Mouse (Mus musculus) layer of hippocampus, adult 9-11 months (tissue): ENCODE measurements around the gene Greb1.

Experiments
- DNase-seq: peaks from one replicate; pipeline ENCODE4 v3.0.0; 2022

The Greb1 gene

DNA sequence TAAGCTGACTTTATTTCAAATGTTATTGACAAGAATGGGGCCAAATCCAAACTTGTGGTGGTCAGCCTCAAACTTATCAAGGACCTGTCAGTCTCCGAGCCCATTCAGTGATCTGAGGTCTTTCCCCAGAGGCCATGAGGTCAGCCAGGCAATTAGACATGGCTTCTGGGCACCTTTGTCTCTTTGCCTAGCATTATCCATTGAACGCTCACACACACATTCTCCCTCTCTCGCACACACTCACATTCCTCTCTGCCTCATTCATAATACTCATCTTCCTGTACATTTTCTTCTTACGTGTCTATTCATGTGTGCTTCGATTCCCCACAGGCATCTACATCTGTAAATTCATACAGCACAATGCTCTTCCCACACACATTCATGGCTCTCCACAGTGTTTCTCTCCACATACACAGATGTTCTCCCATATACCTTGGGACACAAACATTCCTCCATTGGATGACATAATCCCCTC, 3.3 kb upstream of the Greb1 start:
- no peak for DNase-seq

DNA sequence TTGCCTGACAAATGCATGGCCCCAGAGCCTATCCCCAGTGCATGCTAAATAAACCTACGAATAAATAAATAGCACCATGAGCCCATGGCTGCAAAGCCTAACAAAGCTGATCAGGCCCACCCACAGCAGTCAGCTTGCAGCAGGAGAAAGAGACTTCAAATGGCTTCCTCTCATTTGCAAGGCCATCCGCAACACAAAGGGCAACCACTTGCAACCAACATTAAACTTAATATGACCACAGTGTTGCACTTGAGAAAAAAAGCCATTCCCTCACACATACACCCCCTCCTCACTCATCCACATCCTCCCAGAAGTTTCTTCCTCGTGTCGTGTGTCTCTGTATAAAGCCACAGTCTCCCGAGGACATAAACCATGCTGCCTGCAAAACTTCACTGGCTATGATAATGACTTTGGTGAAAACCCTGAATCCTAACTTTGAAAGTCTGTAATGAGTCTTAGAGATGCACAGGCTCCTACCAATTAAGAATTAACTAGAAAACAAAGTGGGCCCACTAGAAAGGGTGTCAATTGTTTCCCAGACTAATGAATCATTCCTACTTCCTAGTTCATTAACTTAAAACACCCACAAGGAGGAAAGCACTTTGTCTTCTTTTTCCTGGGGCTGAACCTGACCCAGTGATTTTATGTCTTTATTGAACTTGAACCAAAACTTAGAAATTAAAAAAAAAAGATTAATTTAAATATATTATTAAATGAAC, 2.7 kb upstream of the Greb1 start:
- no peak for DNase-seq

DNA sequence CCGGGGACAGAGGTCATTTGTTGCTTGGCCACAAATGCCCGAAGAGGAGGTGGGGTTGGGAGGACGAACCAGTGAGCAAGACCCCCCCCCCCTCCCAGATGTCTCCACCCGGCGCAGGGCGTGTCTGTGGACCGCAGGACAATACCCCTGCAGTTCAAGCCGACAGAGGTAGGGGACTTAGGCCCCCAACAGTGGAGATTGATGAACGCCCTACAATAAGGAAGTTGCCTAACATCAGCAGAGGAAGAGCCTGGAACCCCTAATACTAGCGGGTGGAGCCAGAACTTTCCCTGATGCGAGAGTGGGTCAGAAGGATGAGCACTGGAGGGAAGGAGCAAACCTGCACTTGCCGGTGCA, 251 bp upstream of the Greb1 start:
- DNase-seq = no peak

DNA sequence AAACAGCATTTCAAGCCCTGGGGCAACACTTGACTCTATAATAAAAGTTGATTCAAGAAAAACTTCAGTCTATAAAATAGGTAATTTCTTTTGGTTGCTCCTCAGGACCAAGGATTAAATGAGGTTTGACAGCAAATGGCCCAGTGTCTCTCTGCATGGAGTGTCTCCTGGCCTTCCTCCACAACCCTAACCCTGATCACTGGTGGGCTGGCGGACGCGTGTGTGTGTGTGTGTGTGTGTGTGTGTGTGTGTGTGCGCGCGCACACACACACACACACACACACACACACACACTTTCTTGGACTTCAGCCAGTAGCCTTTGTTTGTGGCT, 793 bp downstream of the Greb1 start:
- DNase-seq = no peak

DNA sequence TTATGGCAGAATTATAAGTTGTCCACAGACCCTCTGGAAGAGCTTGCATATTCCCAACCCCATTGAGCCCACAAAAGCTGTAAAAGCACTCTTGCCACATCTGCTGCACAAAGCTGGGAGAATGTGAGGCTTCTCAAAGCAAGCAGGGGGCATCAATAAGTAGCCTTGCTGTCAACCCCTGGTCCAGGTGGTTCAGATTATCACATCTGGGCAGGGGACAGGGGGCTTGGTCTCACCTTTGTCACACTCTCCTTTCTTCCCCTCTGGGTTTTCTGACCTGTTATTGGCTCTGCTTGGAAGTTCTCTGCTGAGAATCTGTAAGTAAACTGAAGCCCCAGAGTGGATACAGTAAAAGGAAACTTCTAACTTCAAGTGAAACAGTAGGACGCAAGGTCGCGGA, 1.8 kb downstream of the Greb1 start:
- DNase-seq = no peak

DNA sequence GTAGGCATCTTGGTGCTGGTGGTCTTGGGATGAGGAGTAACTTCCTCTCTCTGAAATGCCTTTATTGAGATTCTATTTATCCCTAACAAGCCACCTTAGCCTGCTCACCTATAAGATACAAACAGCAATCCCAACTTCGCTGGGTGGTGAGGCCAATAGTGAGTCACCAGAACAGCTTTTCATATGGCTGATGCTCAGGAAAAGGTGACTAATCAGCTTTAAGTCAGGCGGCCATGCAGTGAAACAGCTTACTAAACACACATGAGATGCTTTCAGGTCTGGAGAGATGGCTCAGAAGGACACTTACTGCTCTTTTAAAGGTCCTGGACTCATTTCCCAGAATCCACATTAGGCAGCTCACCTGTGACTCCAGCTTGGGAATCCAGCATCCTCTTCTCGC, 4.9 kb downstream of the Greb1 start:
- no peak for DNase-seq

DNA sequence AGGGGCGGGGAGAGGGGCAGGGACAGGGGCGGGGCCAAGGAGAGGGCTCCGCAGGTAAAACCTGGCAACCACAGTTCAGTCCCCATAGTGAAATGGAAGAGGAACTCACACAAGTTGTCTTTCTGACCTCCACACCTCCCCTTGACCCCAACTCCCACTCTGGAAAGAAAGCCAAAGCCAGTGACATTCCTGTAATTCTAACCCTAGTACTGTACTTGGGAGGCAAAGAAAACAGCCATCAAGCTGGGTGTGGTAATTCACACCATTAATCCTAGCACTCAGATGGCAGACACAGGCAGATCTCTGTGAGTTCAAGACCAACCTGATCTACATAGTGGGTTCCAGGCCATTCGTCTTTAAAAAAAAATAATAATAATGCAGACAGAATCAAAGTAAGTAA, 7.3 kb downstream of the Greb1 start:
- no peak for DNase-seq

DNA sequence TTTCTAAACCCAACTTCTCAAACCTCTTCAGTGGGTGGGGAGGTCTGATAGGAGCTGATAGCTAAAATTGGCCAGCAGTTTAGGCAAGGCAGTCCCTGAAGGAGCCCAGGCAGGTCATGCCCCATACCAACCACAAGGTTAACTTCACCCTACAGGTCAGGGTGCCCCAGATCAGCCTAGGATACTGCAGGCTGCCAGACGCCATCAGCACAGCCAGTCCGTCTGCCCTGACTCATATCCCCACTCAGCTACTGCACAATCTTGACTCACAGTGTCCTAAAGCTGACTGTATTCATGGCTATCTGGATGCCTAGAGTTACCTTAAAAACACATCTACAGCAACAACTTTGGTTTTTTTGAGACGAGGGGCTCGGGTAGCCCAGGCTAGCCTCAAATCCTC, 10.2 kb downstream of the Greb1 start:
- DNase-seq = no peak

DNA sequence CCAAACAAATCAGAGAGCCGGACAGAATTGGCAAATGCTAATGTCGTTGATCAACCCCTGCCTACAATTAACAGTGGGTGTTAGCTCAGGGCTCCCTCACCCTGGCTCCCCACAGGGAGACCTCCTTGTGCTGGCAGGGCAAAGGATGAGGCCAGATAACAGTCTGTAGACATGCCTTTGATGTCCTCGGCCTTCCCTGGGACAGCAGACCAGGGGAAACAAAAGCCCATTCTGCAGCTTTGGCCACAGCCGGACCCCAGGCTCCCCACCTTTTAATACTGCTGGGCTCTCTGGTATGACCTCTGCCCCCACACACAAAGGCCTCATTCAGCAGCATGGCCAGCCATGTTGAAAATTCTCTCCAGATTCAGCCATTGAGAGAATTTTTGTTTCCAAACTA, 10.9 kb downstream of the Greb1 start:
- DNase-seq = no peak

DNA sequence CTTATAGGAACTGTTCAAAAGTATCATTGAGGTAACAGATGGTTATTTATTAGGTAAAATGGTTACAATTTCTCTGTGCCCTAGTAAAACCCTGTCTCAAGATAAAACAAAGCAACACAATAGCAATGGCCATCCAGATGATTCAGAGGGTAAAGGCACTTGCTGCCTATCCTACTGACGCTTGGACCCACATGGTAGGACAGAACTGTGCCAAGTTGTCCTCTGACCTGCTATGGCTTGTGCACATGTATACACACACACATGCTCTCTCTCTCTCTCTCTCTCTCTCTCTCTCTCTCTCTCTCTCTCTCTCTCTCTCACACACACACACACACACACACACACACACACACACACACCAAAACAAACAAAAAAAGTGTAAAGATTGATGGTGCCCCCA, 11.5 kb downstream of the Greb1 start:
- no peak for DNase-seq

DNA sequence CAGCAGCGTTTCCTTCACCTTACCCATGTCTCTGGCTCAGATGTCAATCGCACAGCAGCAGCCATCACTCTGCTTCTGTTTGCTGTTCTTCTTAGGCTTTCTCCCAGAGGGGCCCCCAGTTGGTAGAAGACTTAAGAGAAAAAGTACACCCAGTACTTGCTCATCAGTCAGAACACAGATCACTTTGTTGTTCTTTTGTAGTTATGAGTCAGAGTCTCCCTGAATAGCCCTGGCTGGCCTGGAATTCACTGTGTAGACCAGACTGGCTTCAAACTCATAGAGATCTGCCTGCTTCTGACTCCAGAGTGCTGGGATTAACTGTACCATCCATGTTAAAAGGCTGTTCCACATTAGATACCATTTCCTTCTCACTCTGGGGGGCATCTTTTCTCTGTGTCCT, 12.1 kb downstream of the Greb1 start:
- no peak for DNase-seq

DNA sequence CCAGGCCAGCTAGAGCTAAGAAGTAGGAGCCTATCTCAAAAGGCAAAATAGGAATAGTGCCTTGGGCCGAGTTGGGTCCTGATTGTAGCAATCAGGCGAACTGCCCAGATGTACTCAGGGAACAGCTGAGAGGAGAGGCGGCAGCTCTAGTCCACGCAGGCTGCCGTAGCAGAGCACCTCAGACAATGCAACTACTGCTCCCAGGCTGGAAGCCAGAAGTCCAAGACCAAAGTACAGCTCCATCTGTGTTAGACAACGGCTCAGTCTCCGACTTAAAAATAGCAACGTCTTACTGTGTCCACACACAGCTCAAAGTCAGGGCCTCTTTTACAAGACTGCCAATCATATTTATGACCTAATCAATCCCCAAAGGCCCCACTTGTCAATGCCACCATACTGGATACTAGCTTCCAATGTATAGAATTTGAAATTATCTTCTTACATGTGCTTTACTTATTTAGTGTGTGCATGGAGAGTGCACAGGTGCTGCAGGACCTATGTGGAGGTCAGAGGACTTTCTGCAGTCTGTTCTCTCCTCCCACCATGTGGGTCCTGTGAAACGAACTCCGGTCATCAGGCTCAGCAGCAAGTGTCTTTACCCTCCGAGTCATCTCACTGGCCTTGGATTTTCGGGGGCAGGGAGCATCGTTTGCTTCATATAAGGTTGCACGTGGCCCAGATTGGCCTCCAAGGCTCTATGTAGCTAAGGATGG, 19.5 kb downstream of the Greb1 start:
- no peak for DNase-seq

DNA sequence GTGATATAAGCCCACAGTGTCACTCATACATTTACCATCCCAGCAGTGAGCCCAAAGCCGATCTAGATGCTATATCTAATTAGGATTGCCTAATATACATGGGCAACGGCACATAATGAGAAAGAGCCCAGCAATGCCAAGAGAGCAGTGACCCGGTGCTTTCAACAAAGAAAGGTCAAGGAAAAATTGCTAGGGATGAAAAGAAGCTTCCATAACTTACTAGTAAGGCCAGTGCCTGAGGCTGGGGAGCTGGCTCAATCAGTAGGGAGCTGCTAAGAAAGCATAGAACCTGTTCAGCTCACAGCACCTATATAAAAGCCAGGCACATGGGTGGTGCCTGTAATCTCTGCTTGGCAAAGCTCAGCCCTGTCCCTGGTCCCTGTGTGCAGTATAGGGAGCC, 20.4 kb downstream of the Greb1 start:
- no peak for DNase-seq

DNA sequence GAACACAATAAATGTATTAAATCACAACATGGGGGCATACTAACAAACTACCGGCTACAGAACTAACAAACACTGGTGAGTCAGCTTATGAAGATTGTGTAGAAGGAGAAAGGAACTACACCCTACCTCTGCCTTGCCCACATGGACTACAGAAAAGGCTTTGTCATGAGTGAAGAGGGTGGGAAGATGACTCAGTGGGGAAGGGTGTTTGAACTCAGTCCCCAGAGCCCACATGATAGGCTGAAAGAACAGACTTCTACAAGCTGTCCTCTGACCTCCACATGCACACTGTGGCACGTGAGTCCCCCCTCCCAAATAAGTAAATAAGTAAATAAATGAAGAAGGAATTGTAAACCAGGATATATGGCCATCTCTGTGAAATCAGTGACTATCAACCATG, 21.5 kb downstream of the Greb1 start:
- DNase-seq = no peak

DNA sequence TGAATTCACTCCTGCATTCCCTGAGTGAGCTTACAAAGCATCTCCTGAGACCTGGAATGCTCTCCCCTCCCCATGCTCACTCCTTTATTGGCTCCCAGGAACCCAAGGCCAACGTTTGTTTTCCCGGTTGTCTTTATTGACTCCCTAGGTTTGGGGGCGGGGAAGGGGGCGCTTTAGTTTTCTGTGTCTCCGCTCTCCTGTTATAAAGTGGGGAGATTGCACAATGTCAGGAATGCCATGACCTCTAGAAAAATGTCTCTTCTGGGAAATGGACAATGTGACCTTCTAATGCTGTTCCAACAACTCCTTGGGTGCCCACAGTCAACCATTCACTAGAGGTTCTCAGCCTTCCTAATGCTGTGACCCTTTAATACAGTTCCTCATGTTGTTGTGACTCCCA, 22.2 kb downstream of the Greb1 start:
- no peak for DNase-seq

DNA sequence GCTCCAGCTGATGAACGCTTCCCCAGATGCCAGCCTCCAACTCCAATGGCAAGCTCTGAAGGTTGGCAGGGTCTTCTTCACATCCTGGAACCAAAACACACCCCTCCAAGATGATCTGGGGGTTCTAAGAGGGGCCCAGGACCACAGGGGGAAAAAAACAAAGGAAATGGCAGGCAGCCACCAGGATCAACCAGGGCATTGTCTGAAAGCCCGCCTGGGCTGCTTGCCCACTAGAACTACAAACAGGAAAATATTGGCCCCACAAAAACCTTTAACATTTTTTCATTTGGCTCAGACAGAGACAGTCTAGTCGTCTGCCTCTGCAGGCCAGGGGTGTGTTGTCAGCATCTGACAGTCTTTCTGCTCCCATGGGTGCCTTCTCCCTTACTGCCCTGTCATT, 25.3 kb downstream of the Greb1 start:
- DNase-seq = no peak

DNA sequence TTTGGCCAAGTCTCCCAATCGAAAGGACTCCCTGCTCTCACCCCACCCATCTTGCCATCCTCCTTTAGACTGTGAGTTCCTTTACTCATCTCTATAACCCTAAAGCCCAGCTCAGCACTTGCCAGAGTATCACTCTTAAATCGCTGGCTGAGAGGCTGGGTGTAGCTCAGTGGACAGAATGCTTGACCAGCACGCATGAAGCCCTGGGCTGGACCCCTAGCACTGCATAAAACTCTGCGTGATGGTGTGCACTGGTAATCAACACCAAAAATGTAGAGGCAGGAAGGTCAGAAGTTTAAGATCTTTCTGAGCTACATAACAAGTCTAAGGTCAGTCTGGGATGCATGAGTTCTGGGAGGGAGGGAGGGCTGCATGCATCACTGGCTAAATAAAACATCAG, 26.1 kb downstream of the Greb1 start:
- DNase-seq = no peak

DNA sequence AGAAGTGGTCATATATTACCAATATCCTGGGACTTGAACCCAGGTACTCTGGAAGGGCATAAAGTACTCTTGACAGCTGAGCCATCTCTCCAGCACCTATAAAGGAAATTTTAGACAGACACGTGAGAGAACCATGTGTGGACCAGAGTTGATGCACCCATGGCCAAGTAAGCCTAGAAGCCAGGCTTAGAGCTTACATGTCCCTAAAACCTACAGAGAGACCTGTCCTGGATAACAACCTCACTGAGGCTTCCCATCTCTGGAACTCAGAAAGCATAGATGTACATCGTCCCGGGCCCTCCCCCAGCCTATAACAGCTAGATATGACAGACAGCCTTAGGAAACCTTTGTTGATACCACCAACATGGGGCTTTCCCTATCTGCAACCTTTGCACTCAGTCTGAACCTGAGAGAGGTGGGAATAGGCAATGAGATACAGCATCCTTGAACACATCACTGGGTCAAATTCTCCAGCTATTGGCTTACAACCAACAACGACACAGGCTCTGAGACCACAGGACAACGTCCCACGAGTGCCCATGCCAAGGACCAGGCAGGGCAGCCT, 31.0 kb downstream of the Greb1 start:
- DNase-seq = no peak

DNA sequence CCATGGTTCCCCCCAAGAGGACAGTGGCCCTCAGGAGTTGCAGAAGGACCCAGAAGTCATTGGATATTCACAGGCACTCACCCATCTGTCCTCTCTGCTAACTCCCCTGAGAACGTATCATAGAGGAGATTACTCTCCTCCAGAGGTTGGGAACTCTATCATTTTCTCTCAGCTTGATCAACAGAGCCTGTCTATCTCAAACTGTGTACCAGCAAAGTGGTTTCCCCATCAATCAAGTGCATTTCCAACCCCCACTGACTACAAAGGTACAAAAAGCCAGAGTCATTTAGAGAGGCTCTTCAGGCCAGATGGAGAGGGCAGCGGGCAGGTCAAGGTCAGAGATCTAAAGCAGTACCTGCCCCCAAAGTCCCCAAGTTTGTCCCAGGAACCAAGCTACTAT, 32.0 kb downstream of the Greb1 start:
- no peak for DNase-seq

DNA sequence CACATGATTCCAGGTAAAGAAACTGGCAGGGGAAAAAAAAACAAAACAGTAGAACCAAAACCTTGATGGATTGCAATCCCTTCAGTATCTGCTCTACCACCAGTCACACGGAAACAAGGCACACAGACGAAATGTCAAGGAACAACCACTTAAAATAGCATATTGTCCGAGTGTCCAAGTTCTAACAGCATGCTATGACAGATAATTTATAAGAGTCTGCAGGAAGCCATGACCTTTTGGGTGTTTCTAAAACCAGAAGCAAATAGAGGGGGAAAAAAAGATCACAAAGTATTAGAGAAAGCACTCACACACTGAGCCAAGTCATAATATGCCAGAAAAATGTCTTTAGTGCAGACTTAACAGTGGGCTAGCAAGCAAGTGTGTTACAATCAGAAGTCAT, 32.4 kb downstream of the Greb1 start:
- no peak for DNase-seq

DNA sequence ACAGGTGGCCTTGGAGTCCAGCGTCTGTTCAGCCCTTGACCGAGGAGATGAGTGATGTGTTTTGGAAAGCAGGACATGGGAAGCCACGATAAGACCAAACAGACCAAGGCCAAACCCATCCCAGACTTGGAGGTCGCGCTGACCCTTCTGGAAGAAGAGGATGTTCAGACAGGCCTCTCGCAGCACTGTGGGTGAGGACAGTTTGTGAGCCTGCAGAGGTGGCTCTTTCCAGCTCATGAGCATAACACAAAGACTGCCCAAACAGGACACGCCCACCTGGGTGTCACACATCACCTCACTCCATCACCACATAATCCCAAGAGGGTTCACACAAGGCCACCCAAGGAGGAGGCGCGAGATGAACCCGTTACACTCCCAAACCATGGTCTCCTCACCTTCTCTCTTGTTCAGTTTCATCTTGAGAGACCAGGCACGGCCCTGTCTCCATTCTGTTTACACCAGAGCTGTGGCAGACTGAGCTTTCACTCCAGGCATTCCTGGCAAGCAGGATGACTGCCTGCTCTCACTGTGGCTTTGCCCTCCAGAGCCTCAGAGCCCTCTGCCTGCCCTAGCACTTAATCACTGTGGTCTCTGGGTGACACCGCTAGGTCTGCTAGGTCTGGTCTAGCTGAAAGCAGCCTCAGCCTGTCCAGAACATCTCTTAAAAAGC, 35.8 kb downstream of the Greb1 start:
- no peak for DNase-seq

DNA sequence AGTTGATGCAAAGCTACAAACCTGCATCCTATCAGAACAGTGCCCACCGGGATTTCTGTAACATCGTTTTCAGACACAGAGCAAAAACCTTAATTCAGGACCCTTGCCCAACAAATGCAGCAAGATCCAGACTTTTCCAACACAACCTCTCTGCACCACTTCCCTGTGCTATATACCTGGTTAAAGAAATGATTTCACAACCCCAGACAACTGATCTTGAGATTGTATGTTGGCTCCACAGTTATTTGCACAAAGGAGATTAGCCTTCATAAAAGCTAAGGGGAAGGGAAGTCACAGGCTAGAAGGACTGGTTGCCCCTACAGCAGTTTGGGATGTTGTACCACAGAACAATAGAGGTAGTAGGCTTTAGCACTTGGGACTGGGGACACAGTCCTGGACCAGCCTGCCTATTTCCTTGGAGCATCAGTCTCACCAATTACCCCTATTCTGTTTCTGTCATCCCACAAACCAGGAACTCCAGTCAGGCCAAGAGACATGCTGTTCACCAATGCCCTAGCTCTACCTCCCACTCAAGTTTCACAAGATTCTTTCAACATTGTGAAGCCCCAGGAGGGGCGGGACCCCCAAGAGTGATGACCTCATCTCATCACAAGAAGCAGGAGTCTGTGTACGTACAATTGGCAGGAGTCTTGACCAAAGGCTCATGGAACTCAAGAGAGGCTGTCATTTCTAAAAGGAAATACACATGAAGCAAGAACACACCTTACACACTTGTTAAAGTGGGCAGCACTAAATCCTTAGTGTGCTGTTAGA, 36.9 kb downstream of the Greb1 start:
- no peak for DNase-seq

DNA sequence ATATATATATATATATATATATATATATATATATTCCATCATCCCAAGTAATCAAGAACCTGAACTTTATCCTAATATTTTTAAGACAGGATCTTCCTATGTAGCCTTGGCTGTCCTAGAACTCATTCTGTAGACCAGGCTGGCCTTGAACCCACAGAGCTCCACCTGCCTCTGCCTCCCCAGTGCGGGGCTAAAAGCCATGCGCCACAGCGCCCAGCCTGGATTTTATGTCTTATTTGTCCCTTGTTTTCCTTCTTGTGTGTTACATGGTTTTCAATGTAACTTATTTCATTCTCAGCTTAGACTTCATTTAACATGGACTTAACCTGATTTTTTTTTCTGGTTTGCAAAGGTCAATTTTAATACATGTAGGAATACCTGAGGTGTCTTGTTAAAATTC, 39.2 kb downstream of the Greb1 start:
- no peak for DNase-seq
